Mouse (Mus musculus) frontal cortex, adult 2 months (tissue): ENCODE data around the gene Ugt2b34. TPM values are rescaled to one million over a fixed set of nuclear protein-coding genes. Genes with fewer than 3 reads are reported as not detected.
A peak's percentile ranks its signal among the peaks of the same experiment; 100 is the strongest.
"Not testable (repeated sequence)": the region's sequence is repeated elsewhere in the genome, so short reads cannot be mapped to it uniquely, and the experiment has no call there.

ENCODE experiments used
- DNase-seq, 2 experiments: peaks; one replicate each; pipeline ENCODE4 v3.0.0; 2022; ENCODE audit warnings: low spot score in 1 of 2; ENCODE audit errors: extremely low spot score in 1 of 2
- polyA plus RNA-seq: library from polyadenylated mRNA; depleted of rRNA; stranded (reverse); fragments of >200 nt; gene quantifications from 2 replicates; pipeline ENCODE4 v1.2.3, GENCODE M21; 2012; rRNA removed

The Ugt2b34 gene
- polyA plus RNA-seq: 0.02 TPM in 1 of 2 replicates, not detected in the other

- DNase-seq: no peak
Observed at GRCm38 (mm10) chr5:86906758-86907157, at the start of gene Ugt2b34. Ugt2b34 (minus strand) TSS chr5:86906937.

- DNase-seq: no peak
Observed at GRCm38 (mm10) chr5:86942111-86942510, 35.4 kb upstream of the Ugt2b34 start.

GRCm38 (mm10) chr5:86926426-86926825 lies 19.7 kb upstream of the Ugt2b34 start, which contains the start of gene Ugt2b1:
Ugt2b1 (minus strand) TSS chr5:86926530.
- no peak for DNase-seq

- no peak for DNase-seq
Observed at GRCm38 (mm10) chr5:86920661-86921233, 14.0 kb upstream of the Ugt2b34 start.

- no peak for DNase-seq
Observed at GRCm38 (mm10) chr5:86911357-86912099, 4.8 kb upstream of the Ugt2b34 start.

GRCm38 (mm10) chr5:86910770-86911169 lies 4.0 kb upstream of the Ugt2b34 start:
- DNase-seq: no peak

- no peak for DNase-seq
Observed at GRCm38 (mm10) chr5:86889933-86890332, 16.8 kb downstream of the Ugt2b34 start.

GRCm38 (mm10) chr5:86888420-86888819 lies 18.3 kb downstream of the Ugt2b34 start:
- no peak for DNase-seq

GRCm38 (mm10) chr5:86887081-86887480 lies 19.7 kb downstream of the Ugt2b34 start:
- no peak for DNase-seq

GRCm38 (mm10) chr5:86886620-86887019 lies 20.1 kb downstream of the Ugt2b34 start:
- peak in 1 of 2 experiments; percentile 63 for DNase-seq

GRCm38 (mm10) chr5:86871877-86872276 lies 34.9 kb downstream of the Ugt2b34 start:
- no peak for DNase-seq

GRCm38 (mm10) chr5:86858336-86858735 lies 48.4 kb downstream of the Ugt2b34 start:
- no peak for DNase-seq

- DNase-seq: no peak
Observed at GRCm38 (mm10) chr5:86857682-86858081, 49.1 kb downstream of the Ugt2b34 start.

GRCm38 (mm10) chr5:86856505-86856904 lies 50.2 kb downstream of the Ugt2b34 start:
- DNase-seq: not testable (repeated sequence)

GRCm38 (mm10) chr5:86851658-86852057 lies 55.1 kb downstream of the Ugt2b34 start:
- no peak for DNase-seq

- peak in 1 of 2 experiments; percentile 66 for DNase-seq
Observed at GRCm38 (mm10) chr5:86850104-86850503, 56.6 kb downstream of the Ugt2b34 start.

- not testable (repeated sequence) for DNase-seq
Observed at GRCm38 (mm10) chr5:86841261-86841660, 65.5 kb downstream of the Ugt2b34 start.

- DNase-seq: no peak
Observed at GRCm38 (mm10) chr5:86840207-86840606, 66.5 kb downstream of the Ugt2b34 start.
